Mouse (Mus musculus): ENCODE data around the gene Slc2a2. TPM values are rescaled to one million over a fixed set of nuclear protein-coding genes. Genes with fewer than 3 reads are reported as not detected.

Gene Slc2a2
- polyA plus RNA-seq, 1 experiment from 2014 or later = 0.08 TPM

DNA sequence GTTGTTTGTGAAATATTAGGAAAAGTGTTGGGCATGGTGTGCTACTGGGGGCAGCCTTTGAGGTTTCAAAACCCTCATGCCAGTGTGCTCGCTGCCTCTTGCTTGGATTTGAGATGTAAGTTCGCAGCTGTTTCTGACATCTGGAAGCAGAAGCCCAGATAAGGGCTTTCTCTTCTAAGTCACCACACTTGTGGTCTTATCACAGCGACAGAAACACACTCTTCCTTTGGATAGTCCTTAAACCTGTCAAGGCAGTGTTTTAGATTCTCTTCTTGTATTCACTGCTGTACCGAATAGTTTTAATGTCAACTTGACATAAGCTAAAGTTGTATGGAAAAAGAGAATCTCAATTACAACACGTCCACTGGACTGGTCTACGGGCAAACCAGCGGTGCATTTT, 77.7 kb downstream of the Slc2a2 start:
- Histone ChIP-seq H3K27me3 (ENCODE audit: insufficient read depth, low read length) (no peaks in the 10 kb centered on the region), H3K9me3 (ENCODE audit: low read depth, low read length) (no peaks in the 10 kb centered on the region), H3K4me3 (ENCODE audit: low read depth, low read length) (no peak overlapping the region), H3K4me2 (peak overlapping the region; percentile 24; the same call in 1 of the 2 replicates), H3K27ac (ENCODE audit: low read depth) (no peak overlapping the region; the same call in 1 of the 2 replicates), H3K36me3 (ENCODE audit: insufficient read depth) (no peaks in the 10 kb centered on the region), H3K4me1 (ENCODE audit: insufficient read depth) (no peaks in the 10 kb centered on the region), H3K9ac (no peak overlapping the region)
- DNase-seq (no peak), ATAC-seq (ENCODE audit: insufficient read depth) (no peak; the same call in 1 of the 2 replicates)
- TF ChIP-seq CTCF (IDR thresholded peaks at IDR 0.05; ENCODE audit: low read depth) = no peak
- whole genome bisulfite sequencing = 74% methylated on average over 7 of the region's 7 CpGs

DNA sequence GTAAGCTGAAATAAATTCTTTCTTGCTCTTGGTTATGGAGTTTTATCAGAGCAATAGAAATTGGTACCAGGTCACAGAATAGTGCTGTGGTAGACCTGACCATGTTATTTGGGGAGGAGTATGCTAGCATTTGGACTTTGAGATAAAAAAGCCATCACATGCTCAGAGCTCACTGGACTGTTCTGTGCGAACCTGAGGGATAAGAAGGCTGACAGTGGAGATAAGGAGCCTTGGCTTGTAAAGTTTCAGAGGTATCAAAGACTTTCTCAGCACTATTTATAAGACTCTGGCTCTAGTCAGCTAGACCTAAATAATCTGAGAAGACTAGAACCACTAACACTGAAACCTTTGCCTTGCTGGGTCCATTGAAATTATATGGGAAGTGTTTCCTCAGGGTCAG, 78.3 kb downstream of the Slc2a2 start:
- Histone ChIP-seq H3K4me3 (ENCODE audit: low read depth, low read length) (no peak overlapping the region), H3K27ac (ENCODE audit: low read depth) (peak overlapping the region; percentile 10; the same call in 1 of the 2 replicates), H3K4me2 (no peak overlapping the region; the same call in 1 of the 2 replicates), H3K9ac (no peak overlapping the region), H3K9me3 (ENCODE audit: low read depth, low read length) (0 out of 2 replicates have a peak, but pooled peaks cover 3% of the 10 kb centered on the region), H3K36me3 (ENCODE audit: insufficient read depth) (no peaks in the 10 kb centered on the region), H3K27me3 (ENCODE audit: insufficient read depth, low read length) (no peaks in the 10 kb centered on the region), H3K4me1 (ENCODE audit: insufficient read depth) (0 out of 2 replicates have a peak, but pooled peaks cover 3% of the 10 kb centered on the region)
- ATAC-seq (ENCODE audit: insufficient read depth) (no peak; the same call in 1 of the 2 replicates), DNase-seq (no peak)
- 56% methylated on average over 1 of the region's 1 CpGs for WGBS
- no peak for TF ChIP-seq CTCF (IDR thresholded peaks at IDR 0.05; ENCODE audit: low read depth)

- no peak overlapping the region for H3K4me2 ChIP-seq
- no peak overlapping the region for H3K4me3 ChIP-seq (ENCODE audit: low read depth, low read length)
- no peak overlapping the region for H3K9ac ChIP-seq
- H3K9me3 ChIP-seq (ENCODE audit: low read depth, low read length) = 0 out of 2 replicates have a peak, but pooled peaks cover 3% of the 10 kb centered on the region
- H3K4me1 ChIP-seq (ENCODE audit: insufficient read depth) = 0 out of 2 replicates have a peak, but pooled peaks cover 3% of the 10 kb centered on the region
- no peaks in the 10 kb centered on the region for H3K27me3 ChIP-seq (ENCODE audit: insufficient read depth, low read length)
- 68% methylated on average over 1 of the region's 1 CpGs for WGBS
- TF ChIP-seq CTCF (IDR thresholded peaks at IDR 0.05; ENCODE audit: low read depth) = no peak
- H3K27ac ChIP-seq (ENCODE audit: low read depth) = peak overlapping the region; percentile 10; the same call in 1 of the 2 replicates
- DNase-seq (no peak), ATAC-seq (ENCODE audit: insufficient read depth) (no peak)
- H3K36me3 ChIP-seq (ENCODE audit: insufficient read depth) = no peaks in the 10 kb centered on the region
Observed at GRCm38 (mm10) chr3:28776491-28776890, 78.8 kb downstream of the Slc2a2 start.

GRCm38 (mm10) chr3:28780511-28780910, 82.8 kb downstream of the Slc2a2 start:
- no peak overlapping the region for H3K27ac ChIP-seq (ENCODE audit: low read depth)
- peak overlapping the region; percentile 98 for H3K4me2 ChIP-seq
- ATAC-seq (ENCODE audit: insufficient read depth) (peak; percentile 33), DNase-seq (no peak)
- 0 out of 2 replicates have a peak, but pooled peaks cover 3% of the 10 kb centered on the region for H3K4me1 ChIP-seq (ENCODE audit: insufficient read depth)
- no peak overlapping the region for H3K9ac ChIP-seq
- peak overlapping the region; percentile 70 for H3K4me3 ChIP-seq (ENCODE audit: low read depth, low read length)
- 0 out of 2 replicates have a peak, but pooled peaks cover 3% of the 10 kb centered on the region for H3K9me3 ChIP-seq (ENCODE audit: low read depth, low read length)
- no peaks in the 10 kb centered on the region for H3K36me3 ChIP-seq (ENCODE audit: insufficient read depth)
- no peak for TF ChIP-seq CTCF (IDR thresholded peaks at IDR 0.05; ENCODE audit: low read depth)
- H3K27me3 ChIP-seq (ENCODE audit: insufficient read depth, low read length) = no peaks in the 10 kb centered on the region
- 70% methylated on average over 9 of the region's 9 CpGs for WGBS

Other genes starting within 250 kb of the Slc2a2 start
- gene Eif5a2, start 83.4 kb downstream of the Slc2a2 start, polyA plus RNA-seq (2014; fragmentation: Nextera tagmentation; extraction: Ambion mirVana) = 14.1 and 15.5 TPM in 2 replicates
- 445 and 524 TPM in 2 replicates for gene Rpl22l1, start 107.5 kb downstream of the Slc2a2 start, polyA plus RNA-seq (2014; fragmentation: Nextera tagmentation; extraction: Ambion mirVana)
- not detected in 2 replicates for gene Gm1527, start 194.7 kb downstream of the Slc2a2 start, polyA plus RNA-seq (2014; fragmentation: Nextera tagmentation; extraction: Ambion mirVana)